Mouse (Mus musculus) heart, embryonic 11.5 days (tissue): ENCODE data around the gene Fbxo10. TPM values are rescaled to one million over a fixed set of nuclear protein-coding genes. Genes with fewer than 3 reads are reported as not detected.
"Not testable (repeated sequence)": the region's sequence is repeated elsewhere in the genome, so short reads cannot be mapped to it uniquely, and the experiment has no call there.

Source experiments
- ATAC-seq: fragments of 200-750 bp; cut with Nextera tagmentation; replicated peaks from 2 replicates; pipeline ENCODE4 v1.8.0; 2017; ENCODE audit warnings: moderate library complexity; ENCODE audit not compliant: insufficient number of reproducible peaks, low FRiP score, low TSS enrichment
- H3K27ac ChIP-seq: fragments of 300-500 bp; sonication (generic); 2 replicates; pipeline ENCODE4 v1.5.1; 2014; ENCODE audit warnings: mild to moderate bottlenecking, low read depth, low read length
- H3K27me3 ChIP-seq: fragments of 300-500 bp; sonication (generic); 2 replicates; pipeline ENCODE4 v1.6.1; 2014; ENCODE audit warnings: mild to moderate bottlenecking, low read length, mixed read lengths; ENCODE audit not compliant: control insufficient read depth, insufficient read depth
- H3K36me3 ChIP-seq: fragments of 300-500 bp; sonication (generic); 2 replicates; pipeline ENCODE4 v1.6.1; 2014; ENCODE audit warnings: mild to moderate bottlenecking, low read length, moderate library complexity, mixed read lengths; ENCODE audit not compliant: control insufficient read depth, insufficient read depth
- H3K4me1 ChIP-seq: fragments of 300-500 bp; sonication (generic); 2 replicates; pipeline ENCODE4 v1.6.1; 2014; ENCODE audit warnings: low read length; ENCODE audit not compliant: control insufficient read depth, insufficient read depth
- H3K4me2 ChIP-seq: fragments of 300-500 bp; sonication (generic); 2 replicates; pipeline ENCODE4 v1.6.1; 2014; ENCODE audit warnings: mild to moderate bottlenecking, moderate library complexity
- H3K4me3 ChIP-seq: fragments of 300-500 bp; sonication (generic); 2 replicates; pipeline ENCODE4 v1.5.1; 2014; ENCODE audit warnings: low read depth, low read length
- H3K9ac ChIP-seq: fragments of 300-500 bp; sonication (generic); 2 replicates; pipeline ENCODE4 v1.6.1; 2014; ENCODE audit warnings: mild to moderate bottlenecking, low read depth, low read length, moderate library complexity
- H3K9me3 ChIP-seq: fragments of 300-500 bp; sonication (generic); replicated peaks from 2 replicates; pipeline ENCODE4 v1.6.1; 2016; ENCODE audit warnings: low read length; ENCODE audit not compliant: control insufficient read depth
- WGBS: fragments of 180-500 bp; shearing (Covaris S2); extraction: QIAGEN DNeasy Blood & Tissue Kit; methylation state at CpG from one replicate; pipeline ENCODE4 v1.1.7; 2014; ENCODE audit not compliant: insufficient replicate concordance; 5-methylcytosine and 5-hydroxymethylcytosine counted together
- polyA plus RNA-seq: library from polyadenylated mRNA; unstranded; fragments of >200 nt; fragmentation: Nextera tagmentation; extraction: Ambion mirVana; gene quantifications from 2 replicates; pipeline ENCODE4 v1.2.1, GENCODE M21; 2014

Gene Fbxo10
- polyA plus RNA-seq, 1 experiment from 2014 or later = 6.4 TPM

GRCm38 (mm10) chr4:45039546-45039945 is 44.9 kb downstream of the Fbxo10 start:
- not testable (repeated sequence) for H3K36me3 ChIP-seq, ATAC-seq, H3K4me3 ChIP-seq, H3K27me3 ChIP-seq, H3K4me2 ChIP-seq, H3K27ac ChIP-seq, H3K9me3 ChIP-seq, H3K9ac ChIP-seq, H3K4me1 ChIP-seq
- WGBS = 90% methylated on average over 7 of the region's 7 CpGs

GRCm38 (mm10) chr4:45038879-45039278 is 45.5 kb downstream of the Fbxo10 start:
- not testable (repeated sequence) for H3K4me2 ChIP-seq, H3K9ac ChIP-seq, H3K27me3 ChIP-seq, H3K4me3 ChIP-seq, ATAC-seq, H3K9me3 ChIP-seq, H3K36me3 ChIP-seq, H3K4me1 ChIP-seq
- peak overlapping the region; percentile 87 for H3K27ac ChIP-seq
- 47% methylated on average over 8 of the region's 8 CpGs for WGBS

- Histone ChIP-seq H3K27me3 (no peaks in the 10 kb centered on the region), H3K9me3 (no peaks in the 10 kb centered on the region), H3K36me3 (peaks cover 7% of the 10 kb centered on the region; the same call in 1 of the 2 replicates), H3K27ac (peak overlapping the region; percentile 87), H3K4me1 (peaks cover 9% of the 10 kb centered on the region), H3K4me2 (no peak overlapping the region), H3K9ac (no peak overlapping the region), H3K4me3 (no peak overlapping the region)
- WGBS = 61% methylated on average over 13 of the region's 13 CpGs
- ATAC-seq = 0 out of 2 replicates have a peak, but pooled peaks have one; percentile 50
Measured at GRCm38 (mm10) chr4:45037455-45038410, 46.7 kb downstream of the Fbxo10 start.

- Histone ChIP-seq H3K36me3 (peaks cover 7% of the 10 kb centered on the region; the same call in 1 of the 2 replicates), H3K27ac (no peak overlapping the region), H3K9me3 (no peaks in the 10 kb centered on the region), H3K4me2 (no peak overlapping the region), H3K27me3 (no peaks in the 10 kb centered on the region), H3K9ac (no peak overlapping the region), H3K4me3 (no peak overlapping the region), H3K4me1 (peaks cover 9% of the 10 kb centered on the region)
- 80% methylated on average over 5 of the region's 5 CpGs for WGBS
- ATAC-seq = no peak
Measured at GRCm38 (mm10) chr4:45036571-45036970, 47.8 kb downstream of the Fbxo10 start.

DNA sequence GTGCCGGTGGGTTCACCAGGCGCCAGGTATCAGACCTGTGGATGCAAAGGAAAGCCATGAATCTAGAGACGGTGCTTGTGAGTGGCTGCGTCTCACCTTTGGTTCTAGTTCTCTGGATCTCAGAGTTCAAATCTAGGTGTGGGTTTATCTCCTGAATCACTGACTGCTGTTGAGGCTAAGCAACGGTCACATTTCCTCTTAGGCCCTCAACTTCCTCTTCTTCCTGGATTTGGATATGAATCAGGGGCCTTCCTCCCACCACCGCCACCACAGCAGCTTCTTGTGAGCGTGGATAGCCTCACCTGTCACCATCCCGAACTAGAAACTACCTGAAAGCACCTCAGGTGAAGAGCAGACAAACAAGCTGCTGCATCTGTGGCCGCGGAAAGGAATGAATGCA is 48.4 kb downstream of the Fbxo10 start:
- Histone ChIP-seq H3K27ac (no peak overlapping the region), H3K9ac (no peak overlapping the region), H3K9me3 (no peaks in the 10 kb centered on the region), H3K4me3 (no peak overlapping the region), H3K27me3 (no peaks in the 10 kb centered on the region), H3K36me3 (peaks cover 7% of the 10 kb centered on the region; the same call in 1 of the 2 replicates), H3K4me2 (no peak overlapping the region), H3K4me1 (peaks cover 9% of the 10 kb centered on the region)
- WGBS = 84% methylated on average over 10 of the region's 10 CpGs
- ATAC-seq = no peak

- Histone ChIP-seq H3K9ac (no peak overlapping the region), H3K4me1 (peaks cover 9% of the 10 kb centered on the region), H3K27me3 (no peaks in the 10 kb centered on the region), H3K36me3 (peaks cover 7% of the 10 kb centered on the region; the same call in 1 of the 2 replicates), H3K4me2 (no peak overlapping the region), H3K4me3 (no peak overlapping the region), H3K27ac (no peak overlapping the region), H3K9me3 (no peaks in the 10 kb centered on the region)
- 72% methylated on average over 16 of the region's 16 CpGs for WGBS
- no peak for ATAC-seq
Measured at GRCm38 (mm10) chr4:45034693-45035628, 49.4 kb downstream of the Fbxo10 start.

- Histone ChIP-seq H3K9ac (no peak overlapping the region), H3K27me3 (no peaks in the 10 kb centered on the region), H3K4me2 (no peak overlapping the region), H3K36me3 (peaks cover 11% of the 10 kb centered on the region), H3K9me3 (no peaks in the 10 kb centered on the region), H3K4me1 (peaks cover 8% of the 10 kb centered on the region), H3K4me3 (no peak overlapping the region), H3K27ac (no peak overlapping the region)
- 85% methylated on average over 9 of the region's 9 CpGs for WGBS
- no peak for ATAC-seq
Measured at GRCm38 (mm10) chr4:45032586-45032985, 51.8 kb downstream of the Fbxo10 start.

GRCm38 (mm10) chr4:45026459-45026858 is 57.9 kb downstream of the Fbxo10 start:
- H3K9ac ChIP-seq = no peak overlapping the region
- H3K4me2 ChIP-seq = no peak overlapping the region
- H3K4me1 ChIP-seq = no peaks in the 10 kb centered on the region
- H3K27ac ChIP-seq = no peak overlapping the region
- H3K36me3 ChIP-seq = peaks cover 15% of the 10 kb centered on the region
- no peaks in the 10 kb centered on the region for H3K27me3 ChIP-seq
- no peaks in the 10 kb centered on the region for H3K9me3 ChIP-seq
- no peak for ATAC-seq
- WGBS = 91% methylated on average over 4 of the region's 4 CpGs
- H3K4me3 ChIP-seq = no peak overlapping the region
